Mouse (Mus musculus): ENCODE data around the gene Dst. TPM values are rescaled to one million over a fixed set of nuclear protein-coding genes. Genes with fewer than 3 reads are reported as not detected.

The Dst gene
- polyA plus RNA-seq, 1 experiment from 2014 or later: 5.9 TPM

DNA sequence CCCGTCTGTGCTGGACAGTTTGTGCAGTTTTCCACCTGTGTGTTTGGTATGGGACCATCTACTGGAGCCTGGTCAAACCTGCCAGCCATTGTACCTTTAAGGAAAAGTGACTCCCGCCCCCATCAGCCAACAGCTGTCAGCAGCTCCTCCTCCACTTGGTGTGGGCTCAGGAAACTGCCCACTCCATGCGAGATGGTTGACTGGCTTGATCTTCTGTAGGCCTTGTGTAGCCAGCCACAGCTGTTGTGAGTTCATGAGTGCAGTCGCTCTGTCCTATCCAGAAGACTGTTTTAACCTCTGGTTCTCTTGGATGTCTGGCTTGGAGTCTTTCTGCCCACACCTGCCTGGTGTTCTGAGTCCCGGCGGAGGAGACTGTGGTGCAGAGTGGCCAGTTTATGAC is 117.9 kb downstream of the Dst start:
- H3K4me3 ChIP-seq (replicated peaks): no peak overlapping the region
- no peak overlapping the region for H3K27ac ChIP-seq (replicated peaks)
- H3K9me3 ChIP-seq (replicated peaks): no peaks in the 10 kb centered on the region
- H3K36me3 ChIP-seq (replicated peaks): no peaks in the 10 kb centered on the region
- H3K4me1 ChIP-seq (replicated peaks): no peaks in the 10 kb centered on the region
- no peak overlapping the region for H3K4me2 ChIP-seq
- H3K9ac ChIP-seq: no peak overlapping the region
- no peaks in the 10 kb centered on the region for H3K27me3 ChIP-seq
- ATAC-seq (ENCODE audit: insufficient read depth): no peak
- 62% methylated on average over 6 of the region's 6 CpGs for WGBS (ENCODE audit: insufficient replicate concordance)

- WGBS (ENCODE audit: insufficient replicate concordance): 35% methylated on average over 5 of the region's 5 CpGs
- H3K36me3 ChIP-seq (replicated peaks): no peaks in the 10 kb centered on the region
- H3K27me3 ChIP-seq: no peaks in the 10 kb centered on the region
- no peak overlapping the region for H3K4me3 ChIP-seq (replicated peaks)
- no peak overlapping the region for H3K9ac ChIP-seq
- H3K27ac ChIP-seq (replicated peaks): no peak overlapping the region
- no peak for ATAC-seq (ENCODE audit: insufficient read depth)
- H3K9me3 ChIP-seq (replicated peaks): no peaks in the 10 kb centered on the region
- no peaks in the 10 kb centered on the region for H3K4me1 ChIP-seq (replicated peaks)
- H3K4me2 ChIP-seq: no peak overlapping the region
These were observed 120.7 kb downstream of the Dst start for GRCm38 (mm10) chr1:34028722-34029121.

DNA sequence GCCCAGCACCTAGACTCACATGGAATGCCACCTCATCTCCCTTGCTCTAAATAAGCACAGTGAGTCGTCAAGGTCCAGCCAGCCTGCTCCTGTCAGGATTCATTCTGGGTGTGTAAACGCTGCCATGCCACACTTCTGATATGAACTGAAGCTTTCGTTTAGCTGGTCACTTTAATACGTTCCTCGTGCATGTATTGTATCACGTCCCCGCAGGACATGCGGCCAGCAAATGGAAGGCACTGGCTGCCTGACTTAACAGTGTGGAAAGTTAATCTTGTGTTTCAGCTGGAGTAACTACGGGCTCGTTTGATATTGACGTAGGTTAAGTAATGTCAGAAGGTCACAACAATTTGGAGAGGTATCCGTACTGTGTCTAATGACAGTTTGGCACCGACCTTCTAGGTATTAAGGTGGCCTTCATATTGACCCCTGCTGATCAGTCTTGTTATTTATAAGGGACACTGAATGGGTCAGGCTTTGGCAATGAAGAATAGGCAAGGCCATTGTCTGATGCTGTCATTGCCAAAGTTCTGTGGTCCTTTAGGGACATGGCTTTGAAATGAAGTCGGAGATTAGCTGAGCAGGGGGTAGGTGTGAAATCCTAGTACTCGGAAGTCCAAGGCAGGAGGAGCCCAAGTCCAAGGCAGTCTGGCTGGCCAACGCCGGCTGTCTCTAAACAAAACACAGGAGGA is 122.5 kb downstream of the Dst start:
- Histone ChIP-seq H3K9me3 (replicated peaks) (no peaks in the 10 kb centered on the region), H3K4me3 (replicated peaks) (no peak overlapping the region), H3K4me2 (no peak overlapping the region), H3K4me1 (replicated peaks) (no peaks in the 10 kb centered on the region), H3K27me3 (no peaks in the 10 kb centered on the region), H3K27ac (replicated peaks) (no peak overlapping the region), H3K36me3 (replicated peaks) (no peaks in the 10 kb centered on the region), H3K9ac (no peak overlapping the region)
- 69% methylated on average over 17 of the region's 17 CpGs for WGBS (ENCODE audit: insufficient replicate concordance)
- no peak for ATAC-seq (ENCODE audit: insufficient read depth)

- Histone ChIP-seq H3K4me2 (no peak overlapping the region), H3K9ac (no peak overlapping the region), H3K4me1 (replicated peaks) (no peaks in the 10 kb centered on the region), H3K9me3 (replicated peaks) (no peaks in the 10 kb centered on the region), H3K27me3 (no peaks in the 10 kb centered on the region), H3K36me3 (replicated peaks) (no peaks in the 10 kb centered on the region), H3K4me3 (replicated peaks) (no peak overlapping the region), H3K27ac (replicated peaks) (no peak overlapping the region)
- 53% methylated on average over 5 of the region's 5 CpGs for WGBS (ENCODE audit: insufficient replicate concordance)
- no peak for ATAC-seq (ENCODE audit: insufficient read depth)
These were observed 125.0 kb downstream of the Dst start for GRCm38 (mm10) chr1:34033052-34033451.

GRCm38 (mm10) chr1:34033478-34033877 is 125.5 kb downstream of the Dst start:
- H3K9ac ChIP-seq: no peak overlapping the region
- H3K27ac ChIP-seq (replicated peaks): no peak overlapping the region
- no peak overlapping the region for H3K4me3 ChIP-seq (replicated peaks)
- no peak overlapping the region for H3K4me2 ChIP-seq
- no peaks in the 10 kb centered on the region for H3K27me3 ChIP-seq
- WGBS (ENCODE audit: insufficient replicate concordance): 81% methylated on average over 1 of the region's 1 CpGs
- no peak for ATAC-seq (ENCODE audit: insufficient read depth)
- no peaks in the 10 kb centered on the region for H3K4me1 ChIP-seq (replicated peaks)
- no peaks in the 10 kb centered on the region for H3K9me3 ChIP-seq (replicated peaks)
- no peaks in the 10 kb centered on the region for H3K36me3 ChIP-seq (replicated peaks)

DNA sequence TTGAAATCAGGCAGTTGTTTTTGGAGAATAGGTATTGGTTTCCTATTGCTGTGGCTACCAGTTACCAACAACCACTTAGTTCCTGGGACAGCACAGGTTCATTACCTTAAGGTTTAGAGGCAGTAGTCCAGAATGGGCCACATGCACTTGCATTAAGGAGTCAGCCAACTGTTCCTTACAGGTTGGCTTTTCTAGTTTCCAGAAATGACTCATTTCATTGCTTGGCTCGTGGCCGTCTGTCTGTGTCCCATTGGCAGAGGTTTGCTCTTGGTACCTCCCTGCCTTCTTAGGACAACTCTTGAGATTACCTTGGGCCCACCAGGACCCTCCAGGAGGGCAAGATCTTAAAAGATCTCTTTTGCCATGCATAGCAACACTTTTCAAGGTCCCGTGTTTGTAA is 125.9 kb downstream of the Dst start:
- H3K27ac ChIP-seq (replicated peaks): no peak overlapping the region
- H3K27me3 ChIP-seq: no peaks in the 10 kb centered on the region

DNA sequence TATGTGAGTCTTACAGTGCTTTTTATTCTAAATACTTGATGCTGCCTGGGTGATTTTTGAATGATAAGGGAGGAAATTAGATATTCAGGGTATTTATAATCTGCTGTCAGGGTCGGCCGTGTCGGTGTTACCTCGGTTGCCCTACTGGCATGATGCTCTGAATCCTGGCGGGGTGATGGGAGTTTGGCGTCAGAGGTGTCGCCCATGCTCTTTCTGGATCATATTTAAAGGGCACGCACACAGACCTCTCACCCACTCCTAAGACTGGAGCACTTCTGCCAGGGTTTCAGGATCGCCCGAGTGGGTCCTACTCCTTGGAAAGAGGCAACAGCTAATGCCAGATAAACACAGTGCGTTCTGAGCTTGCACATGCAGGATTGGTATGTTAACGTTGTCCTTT is 128.1 kb downstream of the Dst start:
- Histone ChIP-seq H3K9me3 (replicated peaks) (no peaks in the 10 kb centered on the region), H3K4me3 (replicated peaks) (no peak overlapping the region), H3K9ac (no peak overlapping the region), H3K36me3 (replicated peaks) (no peaks in the 10 kb centered on the region), H3K27me3 (no peaks in the 10 kb centered on the region), H3K27ac (replicated peaks) (no peak overlapping the region), H3K4me2 (no peak overlapping the region), H3K4me1 (replicated peaks) (no peaks in the 10 kb centered on the region)
- WGBS (ENCODE audit: insufficient replicate concordance): 73% methylated on average over 12 of the region's 12 CpGs
- no peak for ATAC-seq (ENCODE audit: insufficient read depth)

More for the DNA sequence above, 125.9 kb downstream of the Dst start:
- no peak overlapping the region for H3K9ac ChIP-seq
- H3K4me3 ChIP-seq (replicated peaks): no peak overlapping the region
- H3K4me2 ChIP-seq: no peak overlapping the region
- H3K9me3 ChIP-seq (replicated peaks): no peaks in the 10 kb centered on the region
- 48% methylated on average over 3 of the region's 3 CpGs for WGBS (ENCODE audit: insufficient replicate concordance)
- H3K36me3 ChIP-seq (replicated peaks): no peaks in the 10 kb centered on the region
- no peaks in the 10 kb centered on the region for H3K4me1 ChIP-seq (replicated peaks)
- ATAC-seq (ENCODE audit: insufficient read depth): no peak

GRCm38 (mm10) chr1:34038571-34038970 is 130.5 kb downstream of the Dst start:
- Histone ChIP-seq H3K27me3 (no peaks in the 10 kb centered on the region), H3K4me3 (replicated peaks) (no peak overlapping the region), H3K4me2 (no peak overlapping the region), H3K9me3 (replicated peaks) (no peaks in the 10 kb centered on the region), H3K27ac (replicated peaks) (no peak overlapping the region), H3K9ac (no peak overlapping the region), H3K36me3 (replicated peaks) (no peaks in the 10 kb centered on the region), H3K4me1 (replicated peaks) (no peaks in the 10 kb centered on the region)
- ATAC-seq (ENCODE audit: insufficient read depth): no peak
- WGBS (ENCODE audit: insufficient replicate concordance): 73% methylated on average over 7 of the region's 7 CpGs

GRCm38 (mm10) chr1:34040049-34040448 is 132.0 kb downstream of the Dst start:
- Histone ChIP-seq H3K9me3 (replicated peaks) (no peaks in the 10 kb centered on the region), H3K4me3 (replicated peaks) (no peak overlapping the region), H3K9ac (no peak overlapping the region), H3K4me1 (replicated peaks) (no peaks in the 10 kb centered on the region), H3K27ac (replicated peaks) (no peak overlapping the region), H3K36me3 (replicated peaks) (no peaks in the 10 kb centered on the region), H3K27me3 (no peaks in the 10 kb centered on the region), H3K4me2 (no peak overlapping the region)
- WGBS (ENCODE audit: insufficient replicate concordance): 29% methylated on average over 3 of the region's 3 CpGs
- ATAC-seq (ENCODE audit: insufficient read depth): no peak

DNA sequence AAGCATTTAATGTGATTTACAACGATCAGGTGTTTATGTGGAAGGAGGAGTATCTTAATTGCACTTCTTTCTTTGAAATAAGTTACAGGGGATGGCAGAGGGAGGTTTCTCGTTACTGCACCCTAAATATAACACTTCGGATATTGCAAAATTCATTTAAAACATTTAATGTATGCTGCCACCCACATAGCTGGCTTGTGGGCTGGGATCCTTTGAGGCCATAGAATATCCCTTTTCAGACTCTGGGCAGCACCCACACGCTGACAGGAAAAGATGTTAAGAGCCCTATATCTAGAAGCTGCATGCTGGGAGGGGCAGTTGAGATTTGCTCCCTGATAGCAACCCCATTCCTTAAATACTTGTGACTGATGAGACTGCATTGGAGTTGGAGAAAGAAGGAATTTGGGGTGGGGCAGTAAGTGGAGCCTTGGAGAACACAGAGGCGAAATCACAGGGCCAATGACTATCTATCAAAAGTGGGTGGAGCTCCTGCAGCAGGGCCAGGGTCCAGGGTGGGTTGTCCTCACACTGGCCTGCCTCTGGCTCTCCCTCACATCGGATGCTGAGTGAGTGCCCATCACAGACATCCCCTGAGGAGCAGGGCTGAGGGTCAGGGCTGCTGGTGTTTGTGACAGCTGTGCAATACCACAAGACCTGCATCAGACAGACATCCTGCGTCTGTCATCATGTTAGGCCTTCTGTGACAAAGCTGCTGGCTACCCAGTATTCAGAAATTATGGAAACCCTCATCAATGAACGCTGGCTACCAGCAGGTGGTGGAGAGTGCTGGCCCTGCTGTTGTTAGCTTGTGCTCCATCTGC is 133.1 kb downstream of the Dst start:
- whole genome bisulfite sequencing (ENCODE audit: insufficient replicate concordance): 51% methylated on average over 8 of the region's 8 CpGs
- no peaks in the 10 kb centered on the region for H3K4me1 ChIP-seq (replicated peaks)
- no peak overlapping the region for H3K4me3 ChIP-seq (replicated peaks)
- H3K9ac ChIP-seq: no peak overlapping the region
- H3K27me3 ChIP-seq: no peaks in the 10 kb centered on the region
- no peak overlapping the region for H3K27ac ChIP-seq (replicated peaks)
- no peaks in the 10 kb centered on the region for H3K36me3 ChIP-seq (replicated peaks)
- ATAC-seq (ENCODE audit: insufficient read depth): no peak
- H3K4me2 ChIP-seq: no peak overlapping the region
- no peaks in the 10 kb centered on the region for H3K9me3 ChIP-seq (replicated peaks)

GRCm38 (mm10) chr1:34042299-34042698 is 134.3 kb downstream of the Dst start:
- WGBS (ENCODE audit: insufficient replicate concordance): 47% methylated on average over 3 of the region's 3 CpGs
- Histone ChIP-seq H3K9ac (no peak overlapping the region), H3K27ac (replicated peaks) (no peak overlapping the region), H3K9me3 (replicated peaks) (no peaks in the 10 kb centered on the region), H3K36me3 (replicated peaks) (no peaks in the 10 kb centered on the region), H3K27me3 (no peaks in the 10 kb centered on the region), H3K4me3 (replicated peaks) (no peak overlapping the region), H3K4me1 (replicated peaks) (no peaks in the 10 kb centered on the region), H3K4me2 (no peak overlapping the region)
- ATAC-seq (ENCODE audit: insufficient read depth): no peak

All from liver, embryonic 15.5 days (tissue).